9 mouse cellular contexts compared by ENCODE assay signal in the genomic region with DNA sequence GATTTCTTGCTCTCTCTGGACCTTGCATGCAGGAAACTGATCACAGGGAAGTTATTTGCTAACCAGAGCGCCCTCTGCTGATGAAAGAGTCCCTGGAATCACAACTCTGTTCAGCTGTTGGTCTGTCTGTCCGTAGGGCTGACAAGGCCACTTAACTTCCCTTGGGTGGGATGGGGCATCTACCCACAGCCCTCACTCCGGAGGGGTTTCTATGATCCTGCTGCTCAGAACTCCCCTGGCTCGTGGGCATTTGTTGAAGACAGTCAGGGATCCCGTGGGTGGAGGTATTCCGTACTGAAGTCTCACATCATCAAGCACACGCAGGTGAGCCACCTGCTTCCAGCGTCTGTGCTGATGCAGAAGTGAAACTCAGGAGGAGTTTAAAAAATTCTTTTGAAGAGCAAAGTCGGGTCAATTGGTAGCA. TPM values are rescaled to one million over a fixed set of nuclear protein-coding genes. Genes with fewer than 3 reads are reported as not detected.
DNase-seq lines count a peak whose midpoint lies in the region; ATAC-seq and TF ChIP-seq lines count a peak whose summit lies in the region.
"Had no signal": no experiment of that assay in that cellular context is flagged by ENCODE, and none has a peak within 500 bp of the region (broad histone marks: within the 10 kb centered on the region; RNA-seq: fewer than 3 reads in every experiment).

No protein-coding gene starts in this region.

- DNase-seq in heart, adult 2 months = peak; percentile 60 to 67
- DNase-seq in adrenal gland, postnatal 4 days (ENCODE audit: low spot score in 2 of 2) = peak; percentile 18 to 40
- peak; percentile 69 for DNase-seq in gastrocnemius, postnatal 10 days
- peak; percentile 65 to 69 for DNase-seq in layer of hippocampus, postnatal 14 days (ENCODE audit: low spot score in 2 of 2)
- DNase-seq in naive thymus-derived CD4-positive, alpha-beta T cell, adult 2 months (ENCODE audit: low read depth) = peak; percentile 83
- DNase-seq in thymus, adult 2 months = peak; percentile 67

- no peaks in the 10 kb centered on the region for H3K36me3 ChIP-seq in heart, adult 2 months (ENCODE audit: control insufficient read depth, insufficient read depth, low read length)
- H3K36me3 ChIP-seq in heart, embryonic 11.5 days (ENCODE audit: control insufficient read depth, insufficient read depth, low read length) = no peaks in the 10 kb centered on the region
- H3K36me3 ChIP-seq in thymus, adult 2 months (ENCODE audit: control insufficient read depth, insufficient read depth, low read length) = no peaks in the 10 kb centered on the region
- H3K36me3 ChIP-seq: liver, embryonic 15.5 days had no signal

- no peak for TF ChIP-seq POLR2A in heart, adult 2 months (IDR thresholded peaks at IDR 0.05; ENCODE audit: insufficient read depth, low read depth, low read length)
- no peak for TF ChIP-seq POLR2A in thymus, adult 2 months (IDR thresholded peaks at IDR 0.05; ENCODE audit: control insufficient read depth, extremely low read depth, insufficient read depth, low read length, poor library complexity)

- no peak overlapping the region for H3K4me3 ChIP-seq in heart, adult 2 months
- H3K4me3 ChIP-seq in heart, embryonic 11.5 days (ENCODE audit: low read depth, low read length) = no peak overlapping the region
- H3K4me3 ChIP-seq in thymus, adult 2 months (ENCODE audit: control insufficient read depth, insufficient read depth, low read length) = no peak overlapping the region
- H3K4me3 ChIP-seq: liver, embryonic 15.5 days had no signal

- H3K9ac ChIP-seq in heart, adult 2 months (ENCODE audit: low read depth, low read length) = no peak overlapping the region
- H3K9ac ChIP-seq in heart, embryonic 11.5 days (ENCODE audit: low read depth, low read length) = no peak overlapping the region
- H3K9ac ChIP-seq: liver, embryonic 15.5 days had no signal

- intact Hi-C loops in heart, adult 2 months (cut with DNase I) = loop anchor here (1.0 to 2.0 kb wide), 3 partner anchors 71 to 731 kb away; no protein-coding TSS in a partner anchor

- TF ChIP-seq CTCF in heart, adult 2 months (IDR thresholded peaks at IDR 0.05) = peak; percentile 90
- peak; percentile 45; the same call in 1 of the 2 replicates for TF ChIP-seq CTCF in thymus, adult 2 months (IDR thresholded peaks at IDR 0.05; ENCODE audit: borderline replicate concordance, control insufficient read depth, extremely low read depth, insufficient read depth, low read length, poor library complexity)

- H3K4me1 ChIP-seq in heart, adult 2 months (ENCODE audit: control insufficient read depth, insufficient read depth, low read length) = 0 out of 2 replicates have a peak, but pooled peaks cover 1% of the 10 kb centered on the region
- peaks cover 4% of the 10 kb centered on the region; the same call in 1 of the 2 replicates for H3K4me1 ChIP-seq in heart, embryonic 11.5 days (ENCODE audit: control insufficient read depth, insufficient read depth, low read length)
- peaks cover 12% of the 10 kb centered on the region for H3K4me1 ChIP-seq in thymus, adult 2 months (replicated peaks; ENCODE audit: control insufficient read depth, insufficient read depth, low read length)

- no peak for TF ChIP-seq EP300 in heart, adult 2 months (IDR thresholded peaks at IDR 0.05; ENCODE audit: insufficient read depth, low read depth, low read length)

- no peak for ATAC-seq in heart, embryonic 11.5 days (replicated peaks; ENCODE audit: insufficient number of reproducible peaks, low FRiP score, low TSS enrichment)
- ATAC-seq in CD4-positive, CD25-positive, alpha-beta regulatory T cell, adult 4 months = peak; percentile 27

- no peaks in the 10 kb centered on the region for H3K9me3 ChIP-seq in heart, embryonic 11.5 days (replicated peaks; ENCODE audit: control insufficient read depth, low read length)
- H3K9me3 ChIP-seq: liver, embryonic 15.5 days had no signal

- no peaks in the 10 kb centered on the region for H3K79me2 ChIP-seq in heart, adult 2 months (replicated peaks; ENCODE audit: control insufficient read depth, insufficient read depth, low read length)

- no peak overlapping the region for H3K27ac ChIP-seq in heart, adult 2 months
- H3K27ac ChIP-seq in heart, embryonic 11.5 days (ENCODE audit: low read depth, low read length) = no peak overlapping the region
- H3K27ac ChIP-seq in thymus, adult 2 months (ENCODE audit: control insufficient read depth, insufficient read depth, low read length) = no peak overlapping the region
- H3K27ac ChIP-seq: liver, embryonic 15.5 days had no signal

- WGBS in heart, adult 2 months = 37% methylated on average over 9 of the region's 9 CpGs
- WGBS in heart, embryonic 11.5 days (ENCODE audit: insufficient replicate concordance) = 34% methylated on average over 9 of the region's 9 CpGs
- 11% methylated on average over 9 of the region's 9 CpGs for WGBS in thymus, adult 2 months

- no peak overlapping the region for H3K4me2 ChIP-seq in heart, embryonic 11.5 days
- H3K4me2 ChIP-seq: liver, embryonic 15.5 days had no signal

- H3K27me3 ChIP-seq in heart, adult 2 months (ENCODE audit: control insufficient read depth, insufficient read depth, low read length) = no peaks in the 10 kb centered on the region; the same call in 1 of the 2 replicates
- H3K27me3 ChIP-seq in heart, embryonic 11.5 days (ENCODE audit: control insufficient read depth, insufficient read depth, low read length) = no peaks in the 10 kb centered on the region
- no peaks in the 10 kb centered on the region for H3K27me3 ChIP-seq in thymus, adult 2 months (ENCODE audit: control insufficient read depth, insufficient read depth, low read length)

RNA-seq across cellular contexts. Expression of a gene that starts 4.9 kb away (rescaled TPM):
- total RNA-seq in heart, adult 2 months (2021) = 1 to 10 TPM; 1.4 to 2.3 TPM
- polyA plus RNA-seq in heart, adult 2 months (2012; rRNA removed) = 1.2 and 1.8 TPM in 2 replicates
- 1.5 and 1.8 TPM in 2 replicates for polyA plus RNA-seq in heart, embryonic 11.5 days (2014; fragmentation: Nextera tagmentation; extraction: Ambion mirVana)
- 1 to 10 TPM; 2.7 to 3.0 TPM for polyA plus RNA-seq in CD4-positive, CD25-positive, alpha-beta regulatory T cell, adult 4 months (2017; shearing (Covaris generic))
- total RNA-seq in adrenal gland, postnatal 4 days (2021) = 10 to 100 TPM in 1 of 2 experiments, 1 to 10 TPM in 1; 9.3 to 12.4 TPM
- total RNA-seq in gastrocnemius, postnatal 10 days (2021) = 1 to 10 TPM; 6.9 to 8.6 TPM
- total RNA-seq in layer of hippocampus, postnatal 14 days (2021) = 10 to 100 TPM; 47.1 to 51.7 TPM
- 5.7 and 7.8 TPM in 2 replicates for polyA plus RNA-seq in thymus, adult 2 months (2012; rRNA removed)

Comparison
In these comparisons a context has a peak if more than half of its experiments do, and no peak if none do; other contexts are left out.
1. DNase-seq: peak in every context shown above with its lines; median percentile 83 in naive thymus-derived CD4-positive, alpha-beta T cell, adult 2 months; 69 in gastrocnemius, postnatal 10 days; 67 in layer of hippocampus, postnatal 14 days; 67 in thymus, adult 2 months; 64 in heart, adult 2 months; 29 in adrenal gland, postnatal 4 days.